Mouse (Mus musculus) CD4-positive, CD25-positive, alpha-beta regulatory T cell, adult 4 months (primary cell): ENCODE data around the gene Tmem50b. TPM values are rescaled to one million over a fixed set of nuclear protein-coding genes. Genes with fewer than 3 reads are reported as not detected.
A peak's percentile ranks its signal among the peaks of the same experiment; 100 is the strongest.
"Not testable (repeated sequence)": the region's sequence is repeated elsewhere in the genome, so short reads cannot be mapped to it uniquely, and the experiment has no call there.

ENCODE experiments used
- ATAC-seq: one replicate; pipeline ENCODE4 v1.8.0; 2017
- polyA plus RNA-seq, 2 experiments: library from polyadenylated mRNA; unstranded; fragments of 100-300 nt; shearing (Covaris generic); gene quantifications; one replicate each; pipeline ENCODE4 v1.2.1; 2017

Tmem50b gene
- polyA plus RNA-seq = 10 to 100 TPM; 27.7 to 38.4 TPM

DNA sequence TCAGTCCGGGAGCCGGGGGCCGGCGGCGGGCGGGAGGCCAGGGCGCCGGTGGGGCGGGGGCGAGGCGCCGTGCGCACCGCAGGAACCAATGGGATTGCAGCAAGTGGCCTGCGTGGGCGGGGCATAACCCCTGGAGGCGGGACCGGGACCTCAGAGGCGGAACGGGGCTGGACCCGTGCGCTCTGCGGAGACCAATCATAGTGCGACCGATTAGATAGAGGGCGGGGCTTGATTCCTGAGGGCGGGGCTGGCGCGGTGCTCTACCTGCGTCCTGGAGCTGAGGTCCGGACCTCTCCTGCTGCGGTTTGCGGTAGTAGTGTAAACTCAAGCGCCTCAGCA, at the start of gene Tmem50b:
Gene Tmem50b, minus strand, starts transcription at position 129 of the 339 bp plus-strand sequence.
- peak; percentile 91 for ATAC-seq

DNA sequence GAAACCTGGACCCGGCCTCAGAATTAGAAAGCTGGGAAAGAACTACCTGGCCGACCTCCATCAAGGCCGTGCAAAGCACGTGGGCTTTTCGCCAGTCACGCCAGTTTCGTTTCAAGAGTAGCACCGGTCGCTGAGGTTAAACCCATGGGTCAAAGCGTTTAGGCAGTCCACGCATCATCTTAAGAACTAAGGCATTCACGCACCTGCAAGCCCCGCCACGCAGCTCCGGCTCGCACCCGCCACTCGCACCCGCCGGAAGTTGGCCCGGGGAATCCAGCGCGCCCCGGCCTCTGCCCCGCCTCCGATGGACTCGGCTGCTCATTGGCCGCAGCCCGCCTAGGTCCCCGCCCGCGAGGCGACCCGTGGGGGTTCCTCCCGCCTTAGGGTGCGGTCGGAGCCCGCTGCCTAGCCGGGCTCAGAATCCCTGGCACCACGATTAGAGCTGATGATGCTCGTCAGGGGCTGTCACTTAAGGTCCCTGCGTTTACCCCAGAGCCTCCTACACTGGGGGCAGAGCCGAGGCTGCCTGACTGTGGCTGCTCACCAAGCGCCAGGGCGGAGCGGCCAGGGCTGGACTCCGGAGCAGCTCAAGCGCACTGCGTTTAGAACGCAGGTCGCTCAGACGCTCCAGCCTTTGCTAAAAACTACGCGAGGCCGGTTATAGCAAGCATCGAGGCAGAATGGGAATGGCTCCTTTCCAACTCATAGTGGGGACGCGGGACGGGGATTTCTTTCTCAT, 49.2 kb upstream of the Tmem50b start, which contains the start of gene Gart:
Gene Gart, minus strand, starts transcription at position 272 of the 739 bp plus-strand sequence.
- ATAC-seq = peak; percentile 74

DNA sequence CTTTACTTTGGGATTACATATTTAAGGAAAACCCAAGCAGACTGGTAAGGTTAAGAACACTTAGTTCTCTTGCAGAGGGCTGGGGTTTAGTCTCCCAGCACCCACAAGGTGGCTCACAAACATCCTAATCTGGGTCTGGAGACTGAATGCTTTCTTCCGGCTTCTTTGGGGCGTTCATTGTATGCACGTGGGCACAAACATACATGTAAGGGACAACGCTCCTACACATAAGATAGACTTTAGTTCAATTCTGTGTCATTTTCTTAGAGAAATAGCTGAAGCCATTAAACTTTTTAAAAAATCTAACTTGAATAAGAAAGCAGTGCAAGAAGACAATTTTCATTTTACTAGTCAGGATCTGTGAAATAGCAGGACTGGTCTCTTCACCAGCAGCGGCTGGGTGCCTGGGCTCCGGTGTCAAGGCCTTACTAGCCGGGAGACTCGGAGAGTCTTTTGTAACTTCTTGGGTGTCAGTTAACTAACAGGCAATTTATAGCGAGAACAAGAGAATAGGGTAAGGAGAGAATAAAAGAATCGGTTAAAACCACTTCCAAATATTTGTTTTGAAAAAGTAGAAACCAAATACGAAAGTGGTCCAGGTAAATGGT, 48.5 kb upstream of the Tmem50b start:
- peak; percentile 13 for ATAC-seq

DNA sequence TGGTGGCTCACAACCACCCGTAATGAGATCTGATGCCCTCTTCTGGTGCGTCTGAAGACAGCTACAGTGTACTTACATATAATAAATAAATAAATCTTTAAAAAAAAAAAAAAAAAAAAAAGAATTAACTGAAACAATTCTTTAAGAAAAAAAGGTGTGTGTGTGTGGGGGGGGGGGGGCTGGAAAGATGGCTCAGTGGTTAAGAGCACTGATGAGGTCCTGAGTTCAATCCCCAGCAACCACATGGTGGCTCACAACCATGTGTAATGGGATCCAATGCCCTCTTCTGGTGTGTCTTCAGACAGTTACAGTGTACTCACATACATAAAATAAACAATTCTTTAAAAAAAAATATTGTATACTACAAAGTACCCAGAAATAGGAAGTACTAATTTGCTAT, 47.8 kb upstream of the Tmem50b start:
- not testable (repeated sequence) for ATAC-seq

DNA sequence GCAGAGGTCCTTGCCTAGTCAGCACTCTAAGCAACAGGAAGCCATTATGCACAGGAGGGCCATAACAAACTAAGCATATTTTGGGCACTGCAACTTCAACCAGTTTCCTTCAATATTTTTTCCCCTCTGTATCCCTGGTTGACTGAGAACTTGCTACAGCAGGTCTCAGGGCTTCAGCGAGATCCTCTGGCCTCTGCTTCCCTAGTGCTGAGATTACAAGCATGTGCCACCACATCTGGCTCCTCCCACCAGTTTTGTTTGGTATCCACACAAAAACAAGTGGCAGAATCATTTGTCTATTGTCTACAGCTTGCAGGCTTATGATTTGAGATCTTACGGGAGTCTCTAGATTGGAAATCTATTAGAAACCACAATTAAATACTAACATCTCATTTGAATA, 47.3 kb upstream of the Tmem50b start:
- ATAC-seq = no peak

DNA sequence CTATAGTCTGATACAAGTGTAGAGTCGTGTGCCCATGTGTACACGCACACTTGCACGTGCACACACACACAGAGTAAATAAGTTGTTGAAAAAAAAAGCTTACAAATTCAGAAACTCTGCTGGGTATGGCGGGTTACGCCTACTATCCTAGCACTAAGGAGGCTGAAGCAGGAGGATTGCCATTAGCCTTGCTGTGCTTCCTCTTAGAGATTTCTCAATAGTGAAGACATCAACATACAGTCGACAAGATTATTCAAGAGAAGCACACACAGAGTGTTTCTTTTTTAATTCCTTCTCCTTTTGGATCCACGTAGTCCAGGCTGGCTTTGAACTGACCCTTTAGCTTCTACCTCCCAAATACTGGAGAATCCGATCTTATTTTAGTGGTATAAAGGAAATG, 42.6 kb upstream of the Tmem50b start:
- ATAC-seq = no peak

DNA sequence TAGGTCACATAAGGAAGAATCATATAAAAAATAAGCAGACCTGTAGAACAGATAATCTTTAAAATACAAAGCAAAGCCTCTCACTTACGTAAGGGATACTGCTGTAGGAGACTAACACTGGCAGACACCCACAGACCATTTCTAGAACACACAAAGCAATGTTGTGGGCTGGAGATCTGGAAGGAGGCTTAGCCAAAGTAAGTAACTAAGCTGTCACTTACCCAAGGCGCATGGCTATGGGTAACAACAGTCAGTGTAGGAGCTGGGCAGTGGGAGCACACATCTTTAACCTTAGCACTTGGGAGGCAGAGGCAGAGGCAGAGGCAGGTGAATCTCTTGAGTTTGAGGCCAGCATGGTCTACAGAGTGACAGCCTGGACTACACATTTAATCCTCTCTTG, 42.0 kb upstream of the Tmem50b start:
- no peak for ATAC-seq

DNA sequence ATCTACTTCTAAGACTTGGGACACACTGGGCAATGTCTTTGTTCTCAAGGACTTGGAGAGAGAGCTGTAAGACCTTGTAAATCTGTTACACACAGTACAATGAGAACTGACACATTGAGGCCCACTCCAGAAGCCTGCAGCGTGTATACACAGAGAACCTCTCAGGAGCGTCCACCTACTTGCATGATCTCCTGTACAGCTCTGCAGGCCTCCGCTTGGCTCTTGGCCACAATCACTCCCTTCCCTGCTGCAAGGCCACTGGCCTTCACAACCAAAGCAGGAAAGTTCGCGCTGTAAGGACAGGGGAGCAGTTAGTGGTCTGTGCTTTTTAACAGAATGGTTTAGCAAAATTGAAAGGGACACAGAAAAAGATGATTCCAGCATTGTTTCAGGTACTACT, 41.6 kb upstream of the Tmem50b start:
- no peak for ATAC-seq

DNA sequence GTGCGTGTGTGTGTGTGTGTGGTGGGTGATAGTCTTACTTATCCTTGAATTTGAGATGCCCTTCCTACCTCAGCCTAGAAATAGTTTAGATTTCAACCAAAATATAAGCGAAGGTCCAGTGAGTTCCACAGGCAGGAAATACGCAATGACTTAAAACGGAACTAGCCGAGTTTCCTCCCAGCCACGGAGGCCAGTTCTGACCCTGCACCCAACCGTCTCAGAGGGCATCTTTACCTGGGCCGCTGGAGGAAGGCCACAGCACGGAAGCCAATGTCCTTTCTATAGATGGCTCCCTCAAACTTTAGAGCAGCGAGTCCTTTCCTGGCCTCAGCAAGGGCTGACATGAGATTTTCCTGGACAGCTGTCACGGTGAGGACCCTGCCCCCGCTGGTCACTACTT, 36.0 kb upstream of the Tmem50b start:
- no peak for ATAC-seq

DNA sequence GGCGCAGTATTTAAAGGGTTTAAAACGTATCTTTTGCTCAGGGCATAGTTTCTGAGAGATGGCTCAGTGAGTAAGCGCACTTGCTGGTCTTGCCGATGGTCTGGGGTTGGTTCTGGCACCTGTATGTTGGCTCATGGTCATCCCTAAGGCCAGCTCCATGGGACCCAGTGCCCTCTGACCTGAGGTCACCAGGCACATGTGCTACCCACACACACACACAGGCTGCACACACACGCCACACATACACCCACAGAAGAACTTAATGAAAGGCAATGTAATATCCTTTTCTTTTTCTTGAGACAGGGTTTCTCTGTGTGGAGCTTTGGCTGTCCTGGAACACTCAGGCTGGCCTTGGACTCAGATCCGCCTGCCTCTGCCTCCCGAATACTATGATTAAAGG, 35.3 kb upstream of the Tmem50b start:
- ATAC-seq = no peak

DNA sequence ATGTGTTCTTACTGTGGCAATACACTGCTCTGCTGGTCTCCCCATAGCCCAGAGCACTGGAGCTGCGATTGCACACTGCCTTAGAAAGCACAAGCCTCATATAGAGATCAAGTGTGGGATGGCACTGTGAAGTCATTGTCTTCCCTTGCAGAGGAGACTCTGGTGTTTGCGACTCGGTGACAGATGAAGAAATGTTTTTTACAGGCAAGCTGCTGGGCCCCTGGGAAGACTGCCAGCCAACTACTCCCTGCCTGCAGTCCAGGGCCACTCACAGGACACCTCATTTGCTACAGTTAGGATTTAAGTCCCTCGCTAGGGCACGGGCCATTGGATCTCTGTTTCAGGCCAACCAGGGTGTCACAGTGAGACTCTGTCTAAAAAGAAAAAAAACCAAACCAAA, 34.8 kb upstream of the Tmem50b start:
- ATAC-seq = no peak

DNA sequence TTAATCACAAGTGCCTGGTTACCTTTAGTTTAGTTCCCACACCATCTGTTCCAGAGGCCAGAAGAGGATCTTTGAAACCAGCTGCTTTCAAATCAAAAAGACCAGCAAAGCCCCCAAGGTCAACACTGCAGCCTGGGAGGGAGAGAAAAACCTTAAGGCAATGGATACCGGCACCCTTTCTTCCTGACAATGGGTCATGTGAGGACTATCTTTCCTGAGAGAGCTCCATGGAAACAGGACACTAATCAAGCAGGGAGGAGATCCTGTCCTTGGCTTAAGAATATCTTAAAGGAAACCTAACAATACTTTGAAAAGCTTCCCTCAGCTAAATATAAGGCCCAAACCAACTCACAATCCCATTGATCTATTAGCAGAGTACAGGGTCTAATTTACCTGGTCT, 33.0 kb upstream of the Tmem50b start:
- ATAC-seq = no peak

DNA sequence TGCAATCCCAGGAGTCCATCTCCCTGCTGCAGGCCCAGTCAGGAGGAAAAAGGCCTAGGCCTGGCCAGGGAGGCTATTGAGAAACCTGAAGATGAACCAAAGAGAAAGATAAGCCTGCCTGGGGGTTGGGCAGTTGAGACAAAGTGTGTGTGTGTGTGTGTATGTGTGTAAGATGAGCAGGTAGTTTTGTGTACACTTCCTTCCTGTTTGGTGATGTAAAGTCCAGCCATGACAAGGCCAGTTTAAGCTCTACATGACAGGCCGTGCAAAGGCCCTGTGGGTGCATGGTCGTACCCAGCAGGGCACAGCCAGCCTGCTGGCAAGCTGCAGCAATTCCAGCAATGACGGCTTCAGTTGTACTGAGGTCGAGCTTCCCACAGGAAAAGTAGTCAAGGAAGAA, 32.1 kb upstream of the Tmem50b start:
- no peak for ATAC-seq

DNA sequence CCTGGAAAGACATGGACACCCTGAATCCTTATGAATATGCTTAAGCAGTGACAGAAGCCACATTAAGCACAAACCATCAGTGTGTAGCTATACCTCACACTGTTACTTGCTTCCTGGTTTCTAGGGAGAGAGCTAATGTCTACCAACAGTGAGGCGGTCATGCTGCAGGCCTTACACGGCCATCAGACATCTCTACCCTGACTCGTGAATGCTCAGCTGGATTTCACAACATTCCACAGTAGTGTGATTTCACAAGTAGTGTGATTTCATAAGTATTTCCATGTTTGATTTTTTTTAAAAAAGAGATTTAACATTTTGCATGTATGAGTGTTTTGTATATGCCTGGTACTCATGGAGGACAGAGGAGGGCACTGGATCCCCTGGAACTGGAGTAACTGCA, 31.1 kb upstream of the Tmem50b start:
- no peak for ATAC-seq

DNA sequence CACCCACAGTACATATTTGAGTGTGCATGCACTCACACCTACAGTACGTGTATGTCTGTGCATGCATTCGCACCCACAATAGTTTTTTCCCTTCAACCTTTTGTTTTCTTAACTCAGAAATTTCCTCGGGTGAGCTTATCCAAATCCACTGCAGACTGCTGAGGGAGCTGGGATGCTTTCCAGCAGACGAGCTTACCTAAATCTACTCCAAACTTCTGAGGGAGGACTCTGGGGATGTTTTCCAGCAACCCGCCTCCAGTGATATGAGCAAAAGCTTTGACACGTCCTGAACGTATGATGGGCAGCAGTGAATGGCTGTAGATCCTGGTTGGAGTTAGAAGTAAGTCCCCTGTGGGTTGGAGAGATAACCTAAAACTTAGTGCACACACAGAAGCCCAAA, 30.2 kb upstream of the Tmem50b start:
- ATAC-seq = no peak

DNA sequence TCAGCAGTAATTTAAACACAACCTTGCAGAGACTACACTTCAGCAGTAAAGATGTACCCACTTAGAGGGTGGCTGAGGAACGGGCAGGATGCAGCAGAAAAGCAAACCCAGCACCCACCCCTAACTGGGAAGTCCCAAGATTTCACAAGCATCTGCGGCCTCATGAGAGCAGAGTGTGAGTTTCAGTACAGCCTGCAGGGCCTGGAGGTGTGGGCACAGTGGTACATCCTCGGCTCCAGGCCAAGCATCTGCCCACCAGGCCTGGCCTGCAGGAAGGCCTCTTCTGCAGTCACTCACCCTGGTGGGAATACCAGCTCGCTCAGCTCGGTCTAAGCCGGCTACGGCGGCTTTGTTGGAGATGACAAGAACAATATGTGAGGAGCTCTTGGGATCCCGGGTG, 25.5 kb upstream of the Tmem50b start:
- no peak for ATAC-seq

DNA sequence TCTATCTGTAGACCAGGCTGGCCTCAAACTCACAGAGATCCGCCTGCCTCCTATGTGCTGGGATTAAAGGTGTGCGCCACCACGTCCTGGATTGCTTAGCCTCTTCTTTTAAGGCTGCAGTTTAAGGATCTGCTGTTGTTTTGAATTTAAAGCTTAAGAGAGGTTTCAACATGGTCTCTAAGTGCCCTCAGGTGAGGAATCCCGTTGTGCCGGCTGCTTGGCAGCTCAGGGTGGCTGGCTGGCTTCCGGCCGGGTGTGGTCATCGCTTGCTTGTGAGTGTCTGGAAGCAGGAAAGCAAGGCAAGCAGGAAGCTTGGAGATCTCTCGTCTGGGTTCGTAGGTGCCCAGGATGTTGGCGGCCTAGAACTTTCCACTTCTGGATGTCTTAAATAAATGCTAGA, 23.4 kb upstream of the Tmem50b start:
- no peak for ATAC-seq

DNA sequence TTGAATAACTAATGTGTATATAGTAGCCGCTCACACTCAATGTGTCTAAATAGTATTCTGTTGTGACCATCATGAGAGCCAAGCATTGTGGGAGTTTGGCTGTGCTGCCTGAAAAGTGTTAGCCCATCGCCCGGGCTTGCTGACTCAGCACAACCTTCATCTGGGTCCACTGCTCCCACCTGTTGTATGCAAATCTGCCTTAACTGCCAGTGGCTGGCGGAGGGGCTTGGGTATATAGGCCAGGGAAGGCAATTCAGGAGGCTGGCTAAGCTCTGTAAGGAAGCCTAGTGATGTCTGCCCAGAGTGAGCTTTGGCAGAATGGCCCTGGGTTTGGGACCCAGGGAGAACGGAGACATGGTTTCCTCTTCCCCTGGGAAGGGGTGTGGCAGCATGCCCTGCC, 22.6 kb upstream of the Tmem50b start:
- no peak for ATAC-seq

DNA sequence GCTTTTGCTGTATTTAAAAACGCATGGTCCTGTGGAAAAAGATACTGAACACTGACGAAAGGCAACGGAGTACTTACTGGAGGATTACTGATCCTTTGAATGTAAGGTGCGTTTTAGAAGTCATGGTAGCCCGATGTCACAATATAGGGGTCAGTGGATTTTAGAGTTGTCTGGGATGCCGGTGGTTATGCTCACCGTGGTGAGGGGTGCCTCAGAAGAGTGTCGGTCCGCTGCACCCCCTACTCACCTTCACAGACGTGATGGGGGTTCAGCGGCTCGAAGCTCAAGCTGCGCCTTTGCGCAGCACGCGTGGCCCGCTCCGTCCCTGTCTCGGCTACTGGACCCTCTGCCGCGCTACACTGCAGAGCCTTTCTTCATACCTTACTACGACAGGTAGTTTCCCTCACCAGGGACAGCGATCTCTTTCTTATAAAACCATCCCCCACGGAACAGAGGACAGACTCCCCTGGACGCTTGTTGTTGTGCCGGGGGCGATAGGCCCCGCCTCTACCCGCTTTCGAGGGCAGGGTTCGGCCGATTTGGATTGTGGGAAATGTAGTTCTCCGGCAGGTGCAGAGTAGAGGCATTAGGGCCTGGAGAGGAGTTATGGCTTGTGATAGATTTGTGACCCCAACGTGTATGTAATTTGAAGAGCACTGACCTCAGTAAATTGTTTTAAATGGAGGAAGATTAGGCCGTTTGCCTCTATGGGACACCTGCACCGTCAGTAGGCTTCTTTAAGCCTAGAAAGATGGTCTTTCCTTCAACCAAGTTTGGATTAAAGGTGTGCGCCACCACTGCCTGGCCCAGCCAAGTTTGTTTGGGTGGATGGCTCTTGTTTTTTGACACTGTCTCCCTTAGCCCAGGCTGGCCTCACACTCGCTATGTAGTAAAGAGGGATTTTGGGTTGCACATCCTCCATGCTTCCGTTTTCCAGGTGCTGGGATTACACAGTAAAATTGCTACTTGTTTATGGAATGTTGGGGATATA, 21.2 kb upstream of the Tmem50b start, which contains the start of gene Dnajc28:
Gene Dnajc28, minus strand, starts transcription at position 516 of the 991 bp plus-strand sequence.
- peak; percentile 98 for ATAC-seq

DNA sequence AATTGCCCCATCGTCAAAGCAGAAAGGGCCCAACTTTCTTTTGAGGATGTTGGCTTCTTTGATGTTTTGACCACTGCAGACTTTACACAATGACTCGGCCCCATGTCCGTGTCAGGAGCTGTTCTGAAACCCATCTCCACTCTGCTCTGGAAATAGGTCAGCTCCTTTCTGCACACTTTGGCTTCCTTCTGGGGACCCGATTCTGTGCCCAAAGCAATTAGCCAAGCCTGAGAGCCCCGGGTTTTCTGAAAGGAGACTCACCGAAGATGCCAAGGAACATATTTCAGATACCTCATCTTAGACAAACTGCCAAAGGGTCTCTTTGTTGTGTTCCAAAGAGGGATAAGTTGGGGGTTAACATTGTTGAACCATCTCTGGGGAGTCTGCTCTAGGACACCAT, 17.0 kb upstream of the Tmem50b start:
- ATAC-seq = no peak

DNA sequence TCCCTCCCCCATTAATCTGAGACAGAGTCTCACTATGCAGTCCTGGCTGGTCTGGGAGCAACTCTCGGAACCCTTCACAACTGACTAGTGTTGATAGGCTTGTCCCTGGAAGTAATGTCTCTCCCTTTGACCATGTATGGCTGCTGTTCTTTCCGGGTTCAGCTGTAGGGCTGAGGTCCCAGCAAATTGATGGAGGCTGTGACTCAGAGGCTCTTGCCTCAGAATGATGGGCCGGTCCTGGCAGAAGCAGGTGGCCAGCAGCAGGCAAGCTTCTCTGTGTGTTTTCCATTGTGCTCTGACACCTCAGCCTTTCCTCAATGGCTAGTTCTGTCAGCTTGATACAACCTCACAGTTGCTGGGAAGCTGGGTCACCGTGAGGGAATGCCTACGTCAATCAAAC, 14.9 kb upstream of the Tmem50b start:
- no peak for ATAC-seq

DNA sequence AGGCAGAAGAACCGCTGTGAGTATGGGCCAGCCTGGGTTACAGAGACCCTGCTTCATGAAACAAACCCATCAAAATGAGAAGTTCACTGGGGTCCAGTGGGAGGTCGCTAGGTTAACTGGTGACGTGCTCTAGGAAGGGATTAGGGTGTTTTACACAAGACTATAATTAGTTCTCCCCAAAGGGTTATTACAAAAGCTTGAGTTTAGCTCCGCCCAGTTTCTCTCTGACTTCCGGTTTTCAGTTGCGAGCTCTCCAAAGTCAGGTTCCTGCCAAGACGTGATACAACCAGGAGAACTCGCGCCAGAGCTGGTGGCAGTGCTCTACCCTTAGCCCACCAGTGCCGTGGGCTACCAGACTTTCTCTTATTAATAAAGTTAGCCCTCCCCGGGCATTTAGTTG, 13.6 kb upstream of the Tmem50b start:
- ATAC-seq = no peak

DNA sequence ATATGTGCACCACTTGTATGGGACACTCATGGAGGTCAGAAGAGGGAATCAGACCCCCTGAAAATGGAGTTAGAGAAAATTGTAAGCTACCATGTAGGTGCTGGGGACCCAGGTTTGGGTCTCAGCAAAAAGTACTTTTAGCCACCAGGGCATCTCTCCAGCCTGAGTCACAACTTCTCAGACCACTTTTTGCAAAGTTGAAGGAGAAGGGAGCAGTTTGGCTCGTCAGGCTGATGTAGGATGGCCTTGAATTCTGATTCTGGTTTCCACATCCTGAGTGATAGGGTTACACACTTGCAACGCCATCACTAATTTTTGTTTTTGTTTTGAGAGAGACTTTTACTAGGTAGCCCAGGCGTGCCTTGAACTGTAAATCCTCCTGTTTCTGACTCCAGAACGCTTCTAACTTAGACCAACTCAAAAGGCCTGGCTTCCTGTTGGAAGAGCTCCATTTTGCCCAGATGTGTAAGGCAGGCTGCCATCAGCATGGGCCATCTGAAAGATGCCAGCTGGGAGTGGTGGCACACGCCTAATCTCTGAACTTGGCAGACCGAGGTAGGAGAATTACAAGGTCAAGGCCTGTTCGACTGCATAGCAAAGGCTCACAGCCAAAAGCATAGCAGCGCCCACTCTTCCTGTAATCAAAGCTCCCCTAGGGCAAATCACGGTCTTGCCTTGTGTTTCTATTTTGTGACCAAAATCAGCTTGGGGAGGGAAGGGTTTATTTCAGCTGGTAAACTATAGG, 12.1 kb upstream of the Tmem50b start:
- ATAC-seq = no peak
